Mouse (Mus musculus) limb, embryonic 11.5 days (tissue): ENCODE data around the gene Tunar. TPM values are rescaled to one million over a fixed set of nuclear protein-coding genes. Genes with fewer than 3 reads are reported as not detected.

Experiments used
- ATAC-seq: fragments of 200-750 bp; cut with Nextera tagmentation; 2 replicates; pipeline ENCODE4 v1.8.0; 2017; ENCODE audit warnings: low read depth; ENCODE audit not compliant: insufficient number of reproducible peaks, low FRiP score, low TSS enrichment
- DNase-seq: peaks from one replicate; pipeline ENCODE4 v3.0.0-alpha.2; 2015; ENCODE audit warnings: low spot score
- H3K27ac ChIP-seq: fragments of 300-500 bp; sonication (generic); replicated peaks from 2 replicates; pipeline ENCODE4 v1.5.1; 2014; ENCODE audit warnings: low read depth, mild to moderate bottlenecking, low read length
- H3K27me3 ChIP-seq: fragments of 300-500 bp; sonication (generic); 2 replicates; pipeline ENCODE4 v1.6.1; 2014; ENCODE audit warnings: mild to moderate bottlenecking, low read length, mixed read lengths; ENCODE audit not compliant: control insufficient read depth, insufficient read depth
- H3K36me3 ChIP-seq: fragments of 300-500 bp; sonication (generic); 2 replicates; pipeline ENCODE4 v1.6.1; 2014; ENCODE audit warnings: mild to moderate bottlenecking, low read length, moderate library complexity, mixed read lengths; ENCODE audit not compliant: control insufficient read depth, insufficient read depth
- H3K4me1 ChIP-seq: fragments of 300-500 bp; sonication (generic); 2 replicates; pipeline ENCODE4 v1.6.1; 2014; ENCODE audit warnings: low read length, mixed read lengths; ENCODE audit not compliant: control insufficient read depth, insufficient read depth
- H3K4me2 ChIP-seq: fragments of 300-500 bp; sonication (generic); 2 replicates; pipeline ENCODE4 v1.6.1; 2014; ENCODE audit warnings: low read depth, mild to moderate bottlenecking, moderate library complexity; ENCODE audit not compliant: severe bottlenecking
- H3K4me3 ChIP-seq: fragments of 300-500 bp; sonication (generic); 2 replicates; pipeline ENCODE4 v1.5.1; 2014; ENCODE audit warnings: low read depth, low read length
- H3K9ac ChIP-seq: fragments of 300-500 bp; sonication (generic); 2 replicates; pipeline ENCODE4 v1.6.1; 2014; ENCODE audit warnings: mild to moderate bottlenecking, low read length
- H3K9me3 ChIP-seq: fragments of 300-500 bp; sonication (generic); 2 replicates; pipeline ENCODE4 v1.6.1; 2016; ENCODE audit warnings: low read length; ENCODE audit not compliant: control insufficient read depth
- WGBS: fragments of 180-500 bp; shearing (Covaris S2); extraction: QIAGEN DNeasy Blood & Tissue Kit; methylation state at CpG from one replicate; pipeline ENCODE4 v1.1.7; 2014; 5-methylcytosine and 5-hydroxymethylcytosine counted together
- polyA plus RNA-seq: library from polyadenylated mRNA; unstranded; fragments of >200 nt; fragmentation: Nextera tagmentation; extraction: Ambion mirVana; gene quantifications from 2 replicates; pipeline ENCODE4 v1.2.1, GENCODE M21; 2014

Gene Tunar
- polyA plus RNA-seq, 1 experiment from 2014 or later = 0.20 TPM

DNA sequence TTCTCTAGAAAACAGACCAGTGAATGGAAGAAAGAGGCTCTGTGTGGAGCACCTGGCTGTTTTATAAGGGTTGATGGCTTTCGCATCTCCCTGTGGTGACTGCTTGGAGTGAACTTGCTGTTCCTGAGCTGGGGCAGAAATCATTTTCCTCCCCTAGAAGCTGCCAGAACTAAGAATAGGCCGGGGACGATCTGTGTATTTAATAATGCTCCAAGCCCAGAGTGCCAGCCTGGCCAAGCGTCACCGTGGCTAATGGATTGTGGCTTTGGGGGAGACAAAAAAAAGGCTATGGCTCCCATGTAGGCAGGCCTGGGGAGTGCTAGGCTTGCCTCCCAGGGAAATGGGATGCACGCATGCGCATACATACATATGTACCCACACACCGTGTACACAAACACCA, 80.2 kb downstream of the Tunar start:
- no peaks in the 10 kb centered on the region for H3K36me3 ChIP-seq
- H3K27ac ChIP-seq = no peak overlapping the region
- DNase-seq = no peak
- ATAC-seq = no peak
- no peaks in the 10 kb centered on the region for H3K4me1 ChIP-seq
- no peak overlapping the region for H3K9ac ChIP-seq
- 91% methylated on average over 8 of the region's 8 CpGs for WGBS
- H3K9me3 ChIP-seq = no peaks in the 10 kb centered on the region
- H3K27me3 ChIP-seq = no peaks in the 10 kb centered on the region
- H3K4me2 ChIP-seq = no peak overlapping the region
- no peak overlapping the region for H3K4me3 ChIP-seq

DNA sequence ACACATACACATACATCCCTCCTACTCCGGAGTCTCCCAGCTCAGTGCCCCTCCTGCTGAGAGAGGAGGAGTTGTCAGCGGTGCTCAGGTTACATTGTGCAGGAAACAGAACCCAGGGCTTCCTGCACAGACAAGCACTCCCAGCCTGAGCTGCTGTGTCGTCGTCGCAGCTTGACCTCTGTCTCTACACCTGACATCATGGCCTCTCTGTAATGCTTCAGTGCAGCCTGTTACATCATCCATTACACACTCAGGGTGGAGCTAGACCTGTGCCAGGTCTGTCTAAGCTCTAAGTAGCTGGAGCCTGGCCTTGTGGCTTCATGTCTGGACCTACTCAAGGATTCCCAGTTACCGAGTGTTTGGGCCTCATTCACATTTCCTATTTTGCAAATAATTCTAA, 86.8 kb downstream of the Tunar start:
- Histone ChIP-seq H3K9me3 (no peaks in the 10 kb centered on the region), H3K4me1 (no peaks in the 10 kb centered on the region), H3K4me2 (no peak overlapping the region), H3K27ac (no peak overlapping the region), H3K9ac (no peak overlapping the region), H3K4me3 (no peak overlapping the region), H3K27me3 (no peaks in the 10 kb centered on the region), H3K36me3 (no peaks in the 10 kb centered on the region)
- no peak for ATAC-seq
- 35% methylated on average over 6 of the region's 6 CpGs for WGBS
- no peak for DNase-seq

DNA sequence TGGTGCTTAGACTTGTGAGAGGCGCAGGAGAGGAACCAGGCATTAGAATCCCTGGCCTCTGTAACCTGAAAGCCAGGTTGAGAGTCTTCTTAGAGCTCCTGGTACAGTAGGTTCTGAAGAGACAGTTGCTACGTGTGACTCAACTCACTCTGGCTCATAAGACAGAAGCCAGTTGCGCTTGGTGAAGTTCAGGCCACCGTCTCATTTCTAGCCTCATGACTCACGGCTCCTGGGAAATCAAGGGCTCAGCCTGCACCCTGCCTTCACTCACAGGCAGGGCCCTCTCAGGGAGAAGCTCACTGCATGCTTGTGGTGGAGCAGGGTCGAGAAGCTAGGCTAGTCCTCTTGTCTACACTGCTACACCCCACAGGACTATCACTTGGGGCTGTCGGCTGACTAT, 92.9 kb downstream of the Tunar start:
- no peak overlapping the region for H3K9ac ChIP-seq
- WGBS = 80% methylated on average over 7 of the region's 7 CpGs
- no peaks in the 10 kb centered on the region for H3K4me1 ChIP-seq
- H3K9me3 ChIP-seq = no peaks in the 10 kb centered on the region
- no peak overlapping the region for H3K4me3 ChIP-seq
- ATAC-seq (no peak), DNase-seq (no peak)
- no peak overlapping the region for H3K4me2 ChIP-seq
- H3K27ac ChIP-seq = no peak overlapping the region
- H3K27me3 ChIP-seq = no peaks in the 10 kb centered on the region
- no peaks in the 10 kb centered on the region for H3K36me3 ChIP-seq

DNA sequence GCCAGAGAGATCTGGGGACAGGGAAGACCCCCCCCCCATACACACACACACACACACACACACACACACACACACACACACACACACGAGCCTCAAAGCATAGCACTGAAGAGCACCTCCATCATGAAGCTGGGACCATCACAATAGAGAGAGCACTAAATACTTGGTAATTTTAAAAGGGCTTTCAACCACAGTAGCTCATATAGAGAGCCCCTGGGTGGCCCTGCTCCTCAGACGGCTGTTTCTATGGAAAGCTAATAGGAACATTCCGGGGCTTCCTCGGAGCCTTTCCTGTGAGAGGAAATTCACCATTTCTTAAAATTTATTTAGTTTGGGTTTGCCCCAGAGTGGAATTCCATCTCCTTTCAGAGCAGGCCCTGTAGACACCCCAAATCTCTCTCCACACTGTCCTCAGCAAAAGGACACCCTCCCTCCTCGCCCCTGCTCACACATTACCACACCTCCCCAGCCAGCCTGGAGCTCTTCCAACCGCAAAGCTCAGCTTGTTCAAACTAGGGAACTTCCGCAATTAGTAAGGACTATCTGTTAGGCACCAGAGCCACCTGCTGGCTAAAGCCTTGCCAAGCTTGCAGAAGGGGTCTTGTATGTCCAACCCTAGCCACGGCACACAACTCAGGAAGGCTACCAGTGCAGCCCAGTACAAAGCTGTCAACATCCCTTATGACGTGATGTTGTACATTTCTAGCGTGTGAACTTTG, 93.5 kb downstream of the Tunar start:
- ATAC-seq (peak; percentile 33; the same call in 1 of the 2 replicates), DNase-seq (peak; percentile 81)
- H3K4me3 ChIP-seq = no peak overlapping the region
- no peaks in the 10 kb centered on the region for H3K9me3 ChIP-seq
- no peaks in the 10 kb centered on the region for H3K27me3 ChIP-seq
- no peak overlapping the region for H3K27ac ChIP-seq
- no peaks in the 10 kb centered on the region for H3K4me1 ChIP-seq
- H3K4me2 ChIP-seq = no peak overlapping the region
- no peak overlapping the region for H3K9ac ChIP-seq
- H3K36me3 ChIP-seq = no peaks in the 10 kb centered on the region
- 29% methylated on average over 10 of the region's 10 CpGs for WGBS

DNA sequence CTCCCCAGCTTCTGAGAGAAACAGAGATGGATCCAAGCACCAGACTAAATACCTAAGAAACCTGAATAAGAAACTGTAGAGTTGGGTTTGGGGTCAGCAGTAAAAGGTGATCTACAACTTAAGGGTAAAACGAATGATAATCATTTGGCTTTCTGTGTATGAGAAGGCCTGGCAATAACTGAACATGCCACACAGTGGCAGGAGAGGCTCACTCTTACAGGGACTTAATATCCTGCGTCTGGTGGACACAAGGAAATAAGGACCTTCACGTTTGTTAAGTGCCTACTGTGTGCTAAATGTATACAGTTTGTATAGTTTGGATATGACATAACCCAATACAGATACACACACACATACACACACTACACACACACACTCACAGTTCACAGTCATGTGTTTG, 98.2 kb downstream of the Tunar start:
- Histone ChIP-seq H3K27me3 (no peaks in the 10 kb centered on the region), H3K9ac (no peak overlapping the region), H3K36me3 (no peaks in the 10 kb centered on the region), H3K4me2 (no peak overlapping the region), H3K4me1 (no peaks in the 10 kb centered on the region), H3K4me3 (no peak overlapping the region), H3K27ac (no peak overlapping the region), H3K9me3 (no peaks in the 10 kb centered on the region)
- DNase-seq (no peak), ATAC-seq (no peak)
- WGBS = 59% methylated on average over 3 of the region's 3 CpGs

DNA sequence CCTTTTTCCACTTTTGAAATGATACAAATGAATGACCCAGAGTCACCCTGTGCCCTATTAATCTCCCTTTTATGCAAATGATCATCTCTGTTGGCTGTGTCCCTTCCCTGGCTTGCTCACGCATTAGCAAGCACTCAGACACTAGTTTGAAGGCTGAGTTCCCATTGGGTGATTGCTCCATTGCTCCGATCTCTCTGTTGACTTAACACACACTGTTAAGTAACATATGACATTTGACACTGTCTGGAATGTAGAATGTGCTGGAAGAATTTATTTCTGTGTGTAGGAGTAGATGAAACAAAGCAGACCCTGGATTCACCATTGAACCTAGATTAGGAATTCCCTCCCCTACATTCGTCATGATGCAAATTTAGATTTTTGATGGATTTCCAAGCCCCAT, 99.1 kb downstream of the Tunar start:
- Histone ChIP-seq H3K27me3 (no peaks in the 10 kb centered on the region), H3K9ac (no peak overlapping the region), H3K4me1 (no peaks in the 10 kb centered on the region), H3K4me2 (no peak overlapping the region), H3K4me3 (no peak overlapping the region), H3K9me3 (no peaks in the 10 kb centered on the region), H3K27ac (no peak overlapping the region), H3K36me3 (no peaks in the 10 kb centered on the region)
- DNase-seq = no peak
- WGBS = 84% methylated on average over 3 of the region's 3 CpGs
- no peak for ATAC-seq

Other genes starting within 250 kb of the Tunar start
- gene Tcl1b2, start 187.9 kb upstream of the Tunar start, polyA plus RNA-seq = not detected in 2 replicates
- not detected in 2 replicates for gene Tcl1b1, start 174.2 kb upstream of the Tunar start, polyA plus RNA-seq
- gene Tcl1b5, start 157.5 kb upstream of the Tunar start, polyA plus RNA-seq = not detected in 2 replicates
- gene Tcl1b3, start 142.8 kb upstream of the Tunar start, polyA plus RNA-seq = not detected in 2 replicates
- not detected in 2 replicates for gene Tcl1b4, start 131.9 kb upstream of the Tunar start, polyA plus RNA-seq
- not detected in 2 replicates for gene Tcl1, start 111.1 kb upstream of the Tunar start, polyA plus RNA-seq
- gene D430019H16Rik, start 120.0 kb downstream of the Tunar start, polyA plus RNA-seq = 4.1 and 4.7 TPM in 2 replicates
- gene Bdkrb2, start 229.4 kb downstream of the Tunar start, polyA plus RNA-seq = 0.18 and 0.28 TPM in 2 replicates